Mouse (Mus musculus) myocyte (in vitro differentiated cells): ENCODE data around the gene Hist1h1a.

Experiments
- CEBPB ChIP-seq: IDR thresholded peaks from 2 replicates; pipeline ENCODE4 v1.6.1; 2011; ENCODE audit warnings: mild to moderate bottlenecking, moderate library complexity; ENCODE audit not compliant: poor library complexity, insufficient read depth, severe bottlenecking
- E2F4 ChIP-seq: IDR thresholded peaks from one replicate; pipeline ENCODE4 v1.6.1; 2011; ENCODE audit warnings: mild to moderate bottlenecking, control low read depth, moderate library complexity; ENCODE audit not compliant: insufficient read depth
- MAX ChIP-seq: IDR thresholded peaks from one replicate; pipeline ENCODE4 v1.6.1; 2011; ENCODE audit warnings: low read depth, mild to moderate bottlenecking, control low read depth
- MYOD1 ChIP-seq, 3 experiments: IDR thresholded peaks; one replicate each; pipeline ENCODE4 v1.6.1; 2011; ENCODE audit warnings: control low read depth in 2 of 3, low read depth in 2 of 3, mild to moderate bottlenecking in 2 of 3, moderate library complexity in 1 of 3; ENCODE audit not compliant: insufficient read length in 2 of 3, control insufficient read depth in 1 of 3
- MYOG ChIP-seq, 3 experiments: IDR thresholded peaks; one replicate each; pipeline ENCODE4 v1.6.1; 2011; ENCODE audit warnings: control low read depth in 2 of 3, low read depth in 2 of 3, mild to moderate bottlenecking in 2 of 3; ENCODE audit not compliant: insufficient read length in 2 of 3, control insufficient read depth in 1 of 3, insufficient read depth in 1 of 3
- POLR2A ChIP-seq: IDR thresholded peaks from one replicate; pipeline ENCODE4 v1.6.1; 2011; ENCODE audit warnings: low read depth, mild to moderate bottlenecking, control low read depth, moderate library complexity; ENCODE audit not compliant: insufficient read length
- REST ChIP-seq: IDR thresholded peaks from one replicate; pipeline ENCODE4 v1.6.1; 2011; ENCODE audit warnings: mild to moderate bottlenecking, control low read depth, moderate library complexity; ENCODE audit not compliant: insufficient read depth, insufficient read length
- SRF ChIP-seq: IDR thresholded peaks from one replicate; pipeline ENCODE4 v1.6.1; 2011; ENCODE audit warnings: low read depth; ENCODE audit not compliant: control insufficient read depth, insufficient read length
- TCF12 ChIP-seq: IDR thresholded peaks from one replicate; pipeline ENCODE4 v1.6.1; 2011; ENCODE audit warnings: mild to moderate bottlenecking, control low read depth; ENCODE audit not compliant: poor library complexity, insufficient read depth, severe bottlenecking
- TCF3 ChIP-seq: IDR thresholded peaks from one replicate; pipeline ENCODE4 v1.6.1; 2011; ENCODE audit warnings: low read depth, control low read depth; ENCODE audit not compliant: insufficient read length
- USF1 ChIP-seq: IDR thresholded peaks from one replicate; pipeline ENCODE4 v1.6.1; 2011; ENCODE audit warnings: low read depth, mild to moderate bottlenecking, control low read depth, moderate library complexity

DNA sequence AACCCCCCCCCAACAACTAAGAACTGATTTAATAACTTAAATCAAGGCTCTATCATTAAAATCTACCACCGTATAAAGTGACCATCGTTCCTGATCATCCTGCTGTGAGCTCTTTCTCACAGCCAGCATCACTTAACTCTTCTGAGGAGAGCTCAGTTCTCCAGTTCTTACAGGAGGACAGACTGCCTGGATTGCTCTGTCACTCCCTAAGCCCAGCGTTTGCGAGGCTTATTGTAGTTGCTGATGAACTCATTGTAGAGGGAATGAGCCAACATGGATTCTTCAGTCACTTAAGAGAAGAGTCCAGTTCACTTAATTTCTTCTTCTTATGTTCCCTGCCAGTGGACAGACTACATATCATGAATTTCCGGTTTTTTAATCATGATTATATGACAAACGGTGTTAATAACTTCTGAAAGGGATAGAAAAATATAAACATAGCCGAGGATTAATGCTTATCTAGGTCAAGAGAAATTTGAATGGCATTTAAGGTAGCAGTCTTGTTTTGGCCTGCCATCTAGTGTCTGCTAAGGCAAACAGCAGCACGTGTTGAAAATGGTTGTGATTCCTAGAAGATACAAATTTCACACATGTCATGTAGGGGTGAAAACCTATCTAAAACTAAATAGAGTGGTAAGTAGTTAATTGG is 31.2 kb upstream of the Hist1h1a start:
- TF ChIP-seq POLR2A (no peak), SRF (no peak), MYOD1 (IDR thresholded peaks at IDR 0.05; ENCODE audit: control insufficient read depth in 1 of 3, insufficient read length in 2 of 3, low read depth in 2 of 3) (no peak), USF1 (no peak), E2F4 (no peak), TCF3 (no peak), REST (no peak), MAX (no peak), MYOG (IDR thresholded peaks at IDR 0.05; ENCODE audit: control insufficient read depth in 1 of 3, insufficient read depth in 1 of 3, insufficient read length in 2 of 3, low read depth in 2 of 3) (no peak), CEBPB (no peak), TCF12 (no peak)
